Mouse (Mus musculus) ZHBTc4 (cell line): ENCODE results near the gene Akap2.

Experiments
- DNase-seq: peaks from one replicate; pipeline ENCODE4 v3.0.0-alpha.2; 2011; ENCODE audit warnings: low read depth, low spot score

Gene Akap2

GRCm38 (mm10) chr4:57717354-57717753 is at the start of gene Akap2:
Akap2 (plus strand) TSS chr4:57717657.
- DNase-seq: no peak

GRCm38 (mm10) chr4:57670813-57671469 is 46.5 kb upstream of the Akap2 start:
- DNase-seq: no peak

- DNase-seq: no peak
Observed at GRCm38 (mm10) chr4:57672541-57672940, 44.9 kb upstream of the Akap2 start.

- DNase-seq: peak; percentile 93
Observed at GRCm38 (mm10) chr4:57672996-57673906, 44.2 kb upstream of the Akap2 start.

GRCm38 (mm10) chr4:57674351-57674750 is 43.1 kb upstream of the Akap2 start:
- peak; percentile 89 for DNase-seq

GRCm38 (mm10) chr4:57675387-57675786 is 42.1 kb upstream of the Akap2 start:
- peak; percentile 82 for DNase-seq

GRCm38 (mm10) chr4:57677916-57678315 is 39.5 kb upstream of the Akap2 start:
- no peak for DNase-seq

GRCm38 (mm10) chr4:57678991-57679457 is 38.4 kb upstream of the Akap2 start:
- no peak for DNase-seq

- DNase-seq: no peak
Observed at GRCm38 (mm10) chr4:57680186-57680585, 37.3 kb upstream of the Akap2 start.

- peak; percentile 74 for DNase-seq
Observed at GRCm38 (mm10) chr4:57681511-57681910, 35.9 kb upstream of the Akap2 start.

- DNase-seq: no peak
Observed at GRCm38 (mm10) chr4:57682341-57682740, 35.1 kb upstream of the Akap2 start.

GRCm38 (mm10) chr4:57682944-57683343 is 34.5 kb upstream of the Akap2 start:
- DNase-seq: no peak

- no peak for DNase-seq
Observed at GRCm38 (mm10) chr4:57684676-57685215, 32.7 kb upstream of the Akap2 start.

GRCm38 (mm10) chr4:57686736-57687135 is 30.7 kb upstream of the Akap2 start:
- no peak for DNase-seq

GRCm38 (mm10) chr4:57687583-57687982 is 29.9 kb upstream of the Akap2 start:
- DNase-seq: no peak

GRCm38 (mm10) chr4:57688131-57688530 is 29.3 kb upstream of the Akap2 start:
- DNase-seq: no peak

- peak; percentile 71 for DNase-seq
Observed at GRCm38 (mm10) chr4:57690001-57690400, 27.5 kb upstream of the Akap2 start.

GRCm38 (mm10) chr4:57690805-57691204 is 26.7 kb upstream of the Akap2 start:
- peak; percentile 97 for DNase-seq

- DNase-seq: peak; percentile 72
Observed at GRCm38 (mm10) chr4:57694356-57695136, 22.9 kb upstream of the Akap2 start.

- DNase-seq: no peak
Observed at GRCm38 (mm10) chr4:57696955-57697354, 20.5 kb upstream of the Akap2 start.

GRCm38 (mm10) chr4:57697918-57698611 is 19.4 kb upstream of the Akap2 start:
- DNase-seq: no peak
